Mouse (Mus musculus) frontal cortex, postnatal 36 days (tissue): ENCODE results near the gene Gmeb2.

Experiments used
- DNase-seq, 2 experiments: peaks; one replicate each; pipeline ENCODE4 v3.0.0; 2022; ENCODE audit warnings: low spot score in 2 of 2

Gene Gmeb2

DNA sequence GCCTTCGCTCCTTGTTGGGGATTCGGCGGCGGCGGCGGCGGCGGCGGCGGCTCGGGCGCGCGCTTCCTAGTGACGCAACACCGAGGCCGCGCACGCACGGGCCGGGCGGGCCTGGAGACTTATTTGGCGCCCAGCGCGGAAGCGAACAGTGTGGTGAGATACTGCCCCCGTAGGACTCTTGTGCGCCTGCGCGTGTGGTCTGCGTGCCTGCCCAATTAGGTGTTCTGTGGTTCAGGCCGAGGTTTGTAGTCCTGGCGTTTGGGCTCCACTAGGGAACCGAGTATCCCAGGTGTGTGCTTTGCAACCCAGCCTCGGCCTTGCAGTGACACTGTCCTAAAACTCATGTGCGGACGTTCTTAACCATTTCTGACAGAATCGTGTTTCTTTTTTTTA, at the start of gene Gmeb2:
Gene Gmeb2, minus strand, starts transcription at position 78 of the 393 bp plus-strand sequence.
- DNase-seq = peak; percentile 92 to 96

GRCm38 (mm10) chr2:181334023-181334422, 46.2 kb upstream of the Gmeb2 start:
- peak; percentile 58 to 83 for DNase-seq

DNA sequence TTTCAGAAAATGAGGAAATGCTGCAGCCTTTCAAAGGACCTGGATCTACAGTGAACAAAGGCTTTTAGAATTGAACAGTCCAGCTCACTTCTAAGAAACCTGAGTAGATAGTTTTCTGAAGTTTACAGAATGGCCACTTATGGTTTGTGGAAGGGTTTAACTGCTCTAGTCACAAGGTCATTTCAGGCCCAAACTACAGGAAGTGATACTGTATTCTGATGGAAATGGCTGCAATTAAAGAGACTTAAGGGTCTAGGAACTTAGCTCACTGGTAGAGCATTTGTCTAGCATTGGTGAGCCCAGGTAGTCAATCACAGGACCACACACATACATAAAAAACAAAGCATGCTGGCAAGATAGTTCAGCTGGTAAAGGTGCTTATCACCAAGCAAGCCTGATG, 44.7 kb upstream of the Gmeb2 start:
- no peak for DNase-seq

DNA sequence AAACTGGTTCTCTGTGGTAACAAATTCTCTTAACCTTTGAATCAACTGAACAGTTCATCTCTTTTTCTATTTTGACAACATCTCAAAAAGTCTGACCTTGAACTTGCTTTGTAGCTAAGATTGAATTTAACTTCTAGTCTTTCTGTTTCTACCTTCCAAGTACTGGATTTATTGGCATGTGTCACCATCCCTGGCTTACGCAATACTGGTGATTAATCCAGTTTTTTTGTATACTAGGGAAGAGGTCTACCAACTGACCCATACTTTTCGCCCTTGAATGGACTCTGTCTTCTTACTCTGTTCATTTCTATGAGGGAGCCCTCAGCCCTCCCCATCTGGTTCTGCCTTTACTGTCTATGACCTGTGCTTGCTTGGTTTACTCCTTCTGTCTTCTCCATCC, 38.3 kb upstream of the Gmeb2 start:
- no peak for DNase-seq

DNA sequence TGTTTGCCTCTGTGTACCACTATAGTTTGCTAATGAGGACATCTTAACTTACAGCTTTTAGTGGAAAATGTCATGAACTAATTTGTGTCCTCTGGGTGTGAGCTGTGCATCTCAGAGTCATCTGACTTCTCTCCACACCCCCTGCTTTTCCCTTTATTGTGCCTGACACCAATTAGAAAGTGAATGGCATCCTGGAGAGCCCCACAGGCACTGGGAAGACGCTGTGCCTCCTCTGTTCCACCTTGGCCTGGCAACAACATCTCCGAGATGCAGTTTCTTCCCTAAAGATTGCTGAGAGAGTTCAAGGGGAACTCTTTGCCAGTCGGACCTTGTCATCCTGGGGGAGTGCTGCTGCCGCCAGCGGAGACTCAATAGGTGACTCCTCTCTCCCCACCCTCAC, 34.3 kb upstream of the Gmeb2 start:
- no peak for DNase-seq

- no peak for DNase-seq
These were observed 32.3 kb upstream of the Gmeb2 start for GRCm38 (mm10) chr2:181320103-181320499.

- DNase-seq = peak; percentile 80 to 85
These were observed 31.6 kb upstream of the Gmeb2 start, which contains the start of gene Rtel1 for GRCm38 (mm10) chr2:181319248-181320102. Rtel1 (plus strand) TSS chr2:181319739.

GRCm38 (mm10) chr2:181314080-181314810, 26.4 kb upstream of the Gmeb2 start, which contains the start of gene Stmn3:
Stmn3 (minus strand) TSS chr2:181314500.
- DNase-seq = peak; percentile 70 to 82

- DNase-seq = peak in 1 of 2 experiments; percentile 51
These were observed 25.7 kb upstream of the Gmeb2 start for GRCm38 (mm10) chr2:181313344-181314079.

GRCm38 (mm10) chr2:181313006-181313343, 25.1 kb upstream of the Gmeb2 start:
- DNase-seq = no peak

- DNase-seq = no peak
These were observed 24.6 kb upstream of the Gmeb2 start for GRCm38 (mm10) chr2:181312435-181312834.

GRCm38 (mm10) chr2:181307144-181307804, 19.4 kb upstream of the Gmeb2 start:
- peak in 1 of 2 experiments; percentile 64 for DNase-seq

DNA sequence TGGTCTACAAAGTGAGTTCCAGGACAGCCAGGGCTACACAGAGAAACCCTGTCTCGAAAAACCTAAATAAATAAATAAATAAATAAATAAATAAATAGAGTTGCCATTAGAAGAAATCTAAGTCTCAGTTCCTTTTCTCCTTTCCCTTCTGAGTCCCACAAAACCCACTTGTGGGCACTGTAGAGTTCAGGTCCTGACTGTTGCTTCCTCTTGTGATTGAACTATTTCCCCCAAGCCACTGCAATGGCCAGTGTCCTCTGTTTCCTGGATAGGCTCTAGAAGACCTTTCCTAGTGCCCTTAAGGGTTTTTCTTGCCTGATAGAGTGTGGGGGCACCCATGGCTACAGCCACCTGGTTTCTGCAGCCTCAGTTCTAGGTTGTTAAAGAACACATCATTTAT, 17.1 kb upstream of the Gmeb2 start:
- DNase-seq = no peak

DNA sequence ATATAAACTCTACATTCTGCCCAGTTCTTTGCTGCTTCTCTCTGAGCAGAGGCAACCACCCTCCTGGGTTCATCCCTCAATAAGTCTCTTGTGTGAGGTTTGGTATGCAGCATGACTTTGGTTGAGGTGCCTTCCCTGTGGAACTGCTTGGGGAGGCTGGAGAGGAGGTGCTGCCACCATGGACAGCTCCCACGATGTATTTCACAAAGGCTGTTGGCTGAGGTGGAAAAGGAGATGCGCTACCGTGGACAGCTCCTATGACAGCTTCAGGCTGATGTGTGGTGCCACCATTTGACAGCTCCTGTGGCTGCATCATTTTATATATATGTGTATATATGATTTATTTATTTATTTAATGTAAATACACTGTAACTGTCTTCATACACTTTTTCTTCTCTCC, 14.2 kb upstream of the Gmeb2 start:
- DNase-seq = no peak

DNA sequence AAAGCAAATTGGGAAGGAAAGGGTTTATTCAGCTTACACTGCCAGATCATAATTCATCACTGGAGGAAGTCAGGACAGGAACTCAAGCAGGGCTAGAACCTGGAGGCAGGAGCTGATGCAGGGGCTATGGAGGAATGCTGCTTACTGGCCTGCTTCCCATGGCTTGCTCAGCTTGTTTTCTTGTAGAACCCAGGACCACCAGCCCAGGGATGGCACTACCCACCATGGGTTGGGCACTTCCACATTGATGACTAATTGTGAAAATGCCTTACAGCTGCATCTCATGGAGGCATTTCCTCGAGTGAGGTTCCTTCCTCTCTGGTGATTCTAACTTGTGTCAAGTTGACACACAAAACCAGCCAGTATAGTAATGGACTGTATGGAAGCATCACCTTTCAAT, 3.1 kb upstream of the Gmeb2 start:
- no peak for DNase-seq

- no peak for DNase-seq
These were observed 856 bp upstream of the Gmeb2 start for GRCm38 (mm10) chr2:181288691-181289090.

- peak; percentile 67 to 73 for DNase-seq
These were observed 387 bp downstream of the Gmeb2 start for GRCm38 (mm10) chr2:181287338-181287957.

DNA sequence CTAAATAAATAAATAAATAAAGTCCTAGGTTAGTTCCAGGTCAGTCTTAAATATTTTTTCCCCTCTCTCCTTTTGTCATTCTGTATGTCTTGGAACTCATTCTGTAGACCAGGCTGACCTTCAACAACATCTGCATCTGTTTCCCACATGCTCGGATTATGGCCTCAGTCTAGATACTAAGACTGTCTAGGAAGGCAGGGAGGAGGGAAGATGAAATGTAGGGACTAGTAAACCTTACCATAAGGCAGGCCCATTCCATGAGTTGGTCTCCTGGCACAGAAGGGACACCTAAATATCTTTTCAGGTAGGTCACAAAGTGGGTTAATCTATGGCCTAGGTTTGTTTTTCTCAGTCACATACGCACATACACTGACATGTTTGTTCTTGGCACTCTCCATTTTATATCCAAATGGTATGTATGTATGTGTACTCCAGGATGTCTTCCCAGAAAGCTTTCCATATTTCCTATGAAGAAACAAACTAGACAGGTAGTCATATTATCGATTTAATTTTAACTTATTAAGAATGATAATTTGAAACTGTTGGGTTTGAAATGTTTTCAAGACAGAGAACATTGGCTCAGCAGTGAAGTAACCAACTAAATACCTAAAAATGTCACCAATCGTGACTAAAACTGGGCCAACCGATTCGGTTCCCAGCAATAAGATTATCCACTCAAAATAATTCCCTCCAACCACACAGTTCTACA, 1.1 kb downstream of the Gmeb2 start:
- no peak for DNase-seq

DNA sequence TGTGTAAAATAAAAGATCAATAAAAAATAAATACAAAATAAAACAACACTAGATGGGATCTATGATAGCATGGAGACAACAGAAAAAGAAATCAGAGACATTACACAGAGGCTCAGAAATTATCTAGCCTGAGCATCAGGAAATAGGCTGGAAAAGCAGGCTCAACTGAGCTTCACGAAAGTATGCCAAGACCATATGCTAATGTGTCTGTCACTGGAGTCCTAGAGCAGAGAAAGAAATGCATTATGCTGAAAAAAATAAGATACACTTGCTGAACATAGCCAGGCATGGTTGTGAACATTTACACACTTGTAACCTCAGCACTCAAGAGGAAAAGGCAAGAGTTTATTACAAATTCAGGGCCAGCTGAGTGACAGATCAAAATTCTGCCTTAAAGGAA, 7.9 kb downstream of the Gmeb2 start:
- DNase-seq = no peak

DNA sequence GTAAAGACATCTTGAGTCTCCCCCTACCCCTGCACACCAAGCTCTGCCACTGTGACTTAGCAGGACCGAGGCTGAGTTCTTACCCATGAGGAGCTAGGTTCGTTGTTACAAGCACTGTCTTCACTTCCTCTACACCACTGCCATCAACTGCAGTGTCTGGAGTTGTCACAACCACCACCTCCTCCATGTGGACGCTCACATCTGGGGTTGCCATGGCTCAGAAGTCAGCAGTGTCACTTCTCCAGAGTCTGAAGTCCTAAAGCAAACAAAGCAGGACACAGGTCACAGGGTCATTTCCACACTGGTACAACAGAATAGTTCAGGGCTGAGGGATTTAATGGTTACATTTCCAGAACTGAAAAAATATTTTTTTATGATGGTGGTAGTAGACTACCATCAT, 10.0 kb downstream of the Gmeb2 start:
- DNase-seq = no peak

GRCm38 (mm10) chr2:181276766-181277165, 11.1 kb downstream of the Gmeb2 start:
- DNase-seq = no peak
